Mouse (Mus musculus) stomach, embryonic 14.5 days (tissue): ENCODE measurements around the gene Gm20696. TPM values are rescaled to one million over a fixed set of nuclear protein-coding genes. Genes with fewer than 3 reads are reported as not detected.
A peak's percentile ranks its signal among the peaks of the same experiment; 100 is the strongest.

ENCODE experiments used
- ATAC-seq: fragments of 200-750 bp; cut with Nextera tagmentation; 2 replicates; pipeline ENCODE4 v1.8.0; 2017; ENCODE audit warnings: low read depth, moderate TSS enrichment; ENCODE audit not compliant: insufficient number of reproducible peaks, insufficient read depth, low FRiP score
- H3K27ac ChIP-seq: fragments of 300-500 bp; sonication (generic); 2 replicates; pipeline ENCODE4 v1.5.1; 2014; ENCODE audit warnings: mild to moderate bottlenecking, low read length, moderate library complexity, mixed read lengths
- H3K27me3 ChIP-seq: fragments of 300-500 bp; sonication (generic); 2 replicates; pipeline ENCODE4 v1.6.1; 2014; ENCODE audit warnings: low read length, control low read depth, mixed read lengths; ENCODE audit not compliant: control insufficient read depth, insufficient read depth
- H3K36me3 ChIP-seq: fragments of 300-500 bp; sonication (generic); 2 replicates; pipeline ENCODE4 v1.6.1; 2014; ENCODE audit warnings: mild to moderate bottlenecking, control low read depth, low read length, moderate library complexity, mixed read lengths; ENCODE audit not compliant: control insufficient read depth, insufficient read depth
- H3K4me1 ChIP-seq: fragments of 300-500 bp; sonication (generic); 2 replicates; pipeline ENCODE4 v1.6.1; 2014; ENCODE audit warnings: low read length, control low read depth, mixed read lengths; ENCODE audit not compliant: control insufficient read depth, insufficient read depth
- H3K4me2 ChIP-seq: fragments of 300-500 bp; sonication (generic); replicated peaks from 2 replicates; pipeline ENCODE4 v1.6.1; 2014; ENCODE audit warnings: low read depth, low read length, control low read depth
- H3K4me3 ChIP-seq: fragments of 300-500 bp; sonication (generic); 2 replicates; pipeline ENCODE4 v1.5.1; 2014; ENCODE audit warnings: low read depth, low read length, control low read depth
- H3K9ac ChIP-seq: fragments of 300-500 bp; sonication (generic); replicated peaks from 2 replicates; pipeline ENCODE4 v1.6.1; 2014; ENCODE audit warnings: low read depth, mild to moderate bottlenecking, control low read depth, low read length, moderate library complexity, mixed read lengths
- H3K9me3 ChIP-seq: fragments of 300-500 bp; sonication (generic); 2 replicates; pipeline ENCODE4 v1.6.1; 2016; ENCODE audit warnings: low read depth, low read length, control low read depth; ENCODE audit not compliant: control insufficient read depth
- WGBS: fragments of 180-500 bp; shearing (Covaris S2); extraction: QIAGEN DNeasy Blood & Tissue Kit; methylation state at CpG from one replicate; pipeline ENCODE4 v1.1.7; 2014; 5-methylcytosine and 5-hydroxymethylcytosine counted together
- polyA plus RNA-seq: library from polyadenylated mRNA; unstranded; fragments of >200 nt; fragmentation: Nextera tagmentation; extraction: Ambion mirVana; gene quantifications from 2 replicates; pipeline ENCODE4 v1.2.1, GENCODE M21; 2014

Gene Gm20696
- polyA plus RNA-seq, 1 experiment from 2014 or later: 7.0 TPM

GRCm38 (mm10) chr6:99538194-99538941 is 128.2 kb downstream of the Gm20696 start:
- Histone ChIP-seq H3K27ac (no peak overlapping the region; the same call in none of the 2 replicates), H3K4me3 (no peak overlapping the region), H3K9ac (no peak overlapping the region), H3K27me3 (no peaks in the 10 kb centered on the region), H3K4me1 (peaks cover 3% of the 10 kb centered on the region; the same call in 1 of the 2 replicates), H3K4me2 (no peak overlapping the region), H3K9me3 (no peaks in the 10 kb centered on the region), H3K36me3 (no peaks in the 10 kb centered on the region)
- WGBS: 55% methylated on average over 17 of the region's 17 CpGs
- ATAC-seq: peak; percentile 33; the same call in 1 of the 2 replicates

DNA sequence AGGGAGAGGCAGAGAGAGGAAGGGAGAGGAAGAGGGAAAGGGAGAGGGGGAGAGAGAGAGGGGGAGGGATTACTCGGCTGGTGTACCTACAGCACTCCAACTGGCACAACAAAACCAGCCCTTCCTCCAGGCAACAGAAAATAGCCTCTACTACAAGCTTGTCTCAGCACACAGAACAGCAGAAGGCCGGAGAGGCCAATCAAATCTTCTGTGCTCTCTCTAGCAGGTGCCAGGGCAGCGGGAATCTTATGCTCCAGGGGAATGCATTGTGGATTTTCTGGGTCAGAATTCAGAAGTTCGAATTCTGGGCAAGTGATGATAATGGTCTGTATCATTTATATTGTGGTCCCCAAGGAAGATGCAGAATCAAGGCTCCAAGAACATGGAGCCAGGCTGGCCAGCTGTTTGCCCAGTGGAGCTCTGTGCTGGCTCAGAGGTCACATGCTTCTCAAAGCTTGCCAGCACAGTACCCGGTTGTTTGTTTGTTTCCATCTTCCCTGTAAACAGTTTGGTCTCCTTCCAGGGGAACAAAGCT is 132.3 kb downstream of the Gm20696 start:
- Histone ChIP-seq H3K9me3 (no peaks in the 10 kb centered on the region), H3K4me2 (no peak overlapping the region), H3K9ac (no peak overlapping the region), H3K4me3 (no peak overlapping the region), H3K27me3 (no peaks in the 10 kb centered on the region), H3K4me1 (peaks cover 3% of the 10 kb centered on the region; the same call in 1 of the 2 replicates), H3K27ac (no peak overlapping the region), H3K36me3 (no peaks in the 10 kb centered on the region)
- 61% methylated on average over 5 of the region's 5 CpGs for WGBS
- no peak for ATAC-seq

- Histone ChIP-seq H3K36me3 (no peaks in the 10 kb centered on the region), H3K4me2 (no peak overlapping the region), H3K4me3 (no peak overlapping the region), H3K27me3 (no peaks in the 10 kb centered on the region), H3K4me1 (no peaks in the 10 kb centered on the region), H3K9me3 (peaks cover under 1% of the 10 kb centered on the region; the same call in 1 of the 2 replicates), H3K9ac (no peak overlapping the region), H3K27ac (no peak overlapping the region)
- 77% methylated on average over 4 of the region's 4 CpGs for WGBS
- no peak for ATAC-seq
Observed at GRCm38 (mm10) chr6:99532458-99532857, 134.1 kb downstream of the Gm20696 start.

DNA sequence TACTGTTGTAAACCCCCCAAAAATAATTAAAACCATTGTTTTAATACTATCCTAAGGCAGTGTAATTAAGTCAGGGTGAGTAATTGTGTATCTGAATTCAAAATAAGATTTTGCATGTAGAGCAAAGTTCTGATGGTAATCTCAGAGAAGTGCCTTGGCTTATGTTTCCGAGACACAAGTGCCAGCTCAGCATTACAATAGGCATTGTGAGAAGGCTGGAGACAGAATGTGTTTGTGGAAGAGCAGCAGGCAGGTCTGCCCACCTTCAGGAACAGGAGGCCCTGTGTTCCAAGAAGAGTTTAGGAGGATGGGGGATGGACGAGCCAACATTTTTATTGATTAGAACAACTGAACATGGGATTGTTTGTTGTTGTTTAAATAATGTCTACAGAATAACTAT is 137.6 kb downstream of the Gm20696 start:
- no peak overlapping the region for H3K4me3 ChIP-seq
- H3K27ac ChIP-seq: no peak overlapping the region
- no peaks in the 10 kb centered on the region for H3K27me3 ChIP-seq
- H3K4me2 ChIP-seq: no peak overlapping the region
- peaks cover 3% of the 10 kb centered on the region; the same call in 1 of the 2 replicates for H3K9me3 ChIP-seq
- 71% methylated on average over 2 of the region's 2 CpGs for WGBS
- H3K4me1 ChIP-seq: peaks cover 7% of the 10 kb centered on the region; the same call in 1 of the 2 replicates
- no peak for ATAC-seq
- H3K36me3 ChIP-seq: no peaks in the 10 kb centered on the region
- H3K9ac ChIP-seq: no peak overlapping the region

DNA sequence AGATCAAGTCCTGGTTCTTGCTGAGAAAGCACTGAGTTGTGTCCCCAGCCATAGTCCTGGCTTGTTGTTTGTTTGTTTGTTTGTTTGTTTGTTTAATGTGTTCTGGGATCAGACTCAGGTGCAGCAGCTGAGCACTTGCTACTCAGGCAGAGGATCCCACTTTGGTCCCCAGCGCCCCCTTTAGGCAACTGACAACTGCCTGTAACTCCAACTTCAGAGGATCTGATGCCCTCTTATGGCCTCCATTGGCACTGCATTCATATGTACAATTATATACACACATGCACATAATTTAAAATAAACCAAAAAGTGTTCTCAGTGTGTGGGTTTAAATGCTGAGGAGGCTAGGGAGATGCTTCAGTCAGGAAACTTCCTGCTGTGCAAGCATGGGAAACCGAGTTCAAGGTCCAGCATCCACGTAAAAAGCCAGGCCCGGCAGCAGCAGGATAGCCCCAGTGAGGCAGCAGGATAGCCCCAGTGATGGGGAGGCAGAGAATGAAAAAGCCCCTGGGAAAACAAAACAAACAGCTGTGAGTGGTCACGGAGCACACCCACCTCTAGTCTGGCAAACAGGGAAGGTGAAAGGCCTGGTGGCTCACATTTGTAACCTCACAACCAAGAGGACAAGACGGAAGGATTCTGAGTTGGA is 139.0 kb downstream of the Gm20696 start:
- H3K9me3 ChIP-seq: peaks cover 3% of the 10 kb centered on the region; the same call in 1 of the 2 replicates

DNA sequence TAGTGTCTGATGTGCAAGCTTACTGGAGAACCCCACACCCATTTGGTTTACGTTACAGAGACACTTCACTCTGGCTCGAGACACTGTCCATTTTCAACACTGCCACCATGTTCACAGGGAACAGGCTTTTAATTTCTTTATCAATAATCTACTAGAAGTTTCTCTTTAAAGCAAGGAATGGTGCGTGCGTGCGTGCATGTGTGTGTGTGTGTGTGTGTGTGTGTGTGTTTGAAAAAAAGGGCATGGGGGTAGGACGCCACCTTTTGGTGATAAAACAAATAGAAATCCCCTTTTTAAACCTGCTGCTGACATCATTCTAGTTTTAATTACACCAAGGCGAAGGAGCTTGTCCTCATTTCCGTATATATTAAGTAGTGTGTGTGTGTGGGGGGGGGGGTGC is 141.2 kb downstream of the Gm20696 start:
- H3K27ac ChIP-seq: 0 out of 2 replicates have a peak overlapping the region, but pooled peaks have one; percentile 0
- no peak overlapping the region for H3K4me3 ChIP-seq
- WGBS: 45% methylated on average over 8 of the region's 8 CpGs
- H3K4me1 ChIP-seq: peaks cover 9% of the 10 kb centered on the region; the same call in 1 of the 2 replicates
- no peak overlapping the region for H3K4me2 ChIP-seq
- H3K36me3 ChIP-seq: no peaks in the 10 kb centered on the region
- H3K9ac ChIP-seq: no peak overlapping the region
- H3K9me3 ChIP-seq: peaks cover 3% of the 10 kb centered on the region; the same call in 1 of the 2 replicates
- no peak for ATAC-seq
- H3K27me3 ChIP-seq: no peaks in the 10 kb centered on the region

More for the DNA sequence above, 139.0 kb downstream of the Gm20696 start:
- H3K9ac ChIP-seq: no peak overlapping the region
- no peak overlapping the region for H3K4me3 ChIP-seq
- WGBS: 88% methylated on average over 6 of the region's 6 CpGs
- H3K4me2 ChIP-seq: no peak overlapping the region
- H3K27me3 ChIP-seq: no peaks in the 10 kb centered on the region
- no peaks in the 10 kb centered on the region for H3K36me3 ChIP-seq
- no peak for ATAC-seq
- H3K27ac ChIP-seq: no peak overlapping the region
- peaks cover 9% of the 10 kb centered on the region; the same call in 1 of the 2 replicates for H3K4me1 ChIP-seq

DNA sequence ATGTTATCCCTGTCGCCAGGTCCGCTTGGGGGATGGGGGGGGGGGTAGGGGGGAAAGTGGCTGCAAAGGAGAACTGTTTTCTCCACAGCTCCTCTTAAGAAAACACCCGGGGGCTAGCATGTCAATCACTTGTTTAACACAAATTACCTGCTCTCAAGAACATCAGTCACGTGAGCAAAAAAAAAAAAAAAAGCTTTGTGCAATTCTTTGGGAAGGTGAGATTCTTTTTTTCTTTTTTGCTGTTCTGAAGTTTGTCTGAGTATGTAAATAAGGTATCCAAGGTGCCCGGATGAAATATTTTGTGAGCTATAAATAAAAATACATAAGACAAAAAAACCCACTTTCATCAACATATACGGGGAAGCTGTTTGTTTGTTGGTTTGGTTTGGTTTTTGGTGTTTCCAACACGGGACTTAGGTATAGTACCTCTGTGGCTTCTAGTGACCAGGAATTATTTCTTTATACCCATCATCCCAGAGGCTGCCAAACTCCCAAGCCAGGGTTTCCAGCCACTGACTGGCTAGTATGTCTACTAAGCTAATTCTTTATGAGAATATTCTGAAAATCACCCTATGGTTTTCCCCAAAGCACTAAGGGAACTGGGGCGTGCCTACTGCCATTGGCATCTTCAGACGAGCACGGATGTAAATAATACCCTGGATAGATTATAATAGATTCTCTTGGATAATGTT is 142.8 kb downstream of the Gm20696 start:
- Histone ChIP-seq H3K4me2 (peak overlapping the region; percentile 73), H3K4me3 (peak overlapping the region; percentile 86), H3K9me3 (peaks cover 3% of the 10 kb centered on the region; the same call in 1 of the 2 replicates), H3K36me3 (no peaks in the 10 kb centered on the region), H3K9ac (peak overlapping the region; percentile 96), H3K27ac (peak overlapping the region; percentile 100), H3K4me1 (peaks cover 9% of the 10 kb centered on the region; the same call in 1 of the 2 replicates), H3K27me3 (no peaks in the 10 kb centered on the region)
- ATAC-seq: no peak
- WGBS: 22% methylated on average over 10 of the region's 10 CpGs

GRCm38 (mm10) chr6:99523109-99523632 is 143.4 kb downstream of the Gm20696 start:
- Histone ChIP-seq H3K9me3 (peaks cover 3% of the 10 kb centered on the region; the same call in 1 of the 2 replicates), H3K9ac (peak overlapping the region; percentile 96), H3K36me3 (no peaks in the 10 kb centered on the region), H3K4me2 (peak overlapping the region; percentile 73), H3K27me3 (no peaks in the 10 kb centered on the region), H3K4me1 (peaks cover 9% of the 10 kb centered on the region; the same call in 1 of the 2 replicates), H3K4me3 (peak overlapping the region; percentile 86), H3K27ac (peak overlapping the region; percentile 100)
- WGBS: under 1% methylated on average over 22 of the region's 22 CpGs
- peak; percentile 56; the same call in 1 of the 2 replicates for ATAC-seq
